Mouse (Mus musculus) lung, postnatal 36 days (tissue): ENCODE results near the gene Bbs2.

Experiments
- DNase-seq: peaks from one replicate; pipeline ENCODE4 v3.0.0; 2022; ENCODE audit warnings: mixed read lengths

Bbs2 gene

DNA sequence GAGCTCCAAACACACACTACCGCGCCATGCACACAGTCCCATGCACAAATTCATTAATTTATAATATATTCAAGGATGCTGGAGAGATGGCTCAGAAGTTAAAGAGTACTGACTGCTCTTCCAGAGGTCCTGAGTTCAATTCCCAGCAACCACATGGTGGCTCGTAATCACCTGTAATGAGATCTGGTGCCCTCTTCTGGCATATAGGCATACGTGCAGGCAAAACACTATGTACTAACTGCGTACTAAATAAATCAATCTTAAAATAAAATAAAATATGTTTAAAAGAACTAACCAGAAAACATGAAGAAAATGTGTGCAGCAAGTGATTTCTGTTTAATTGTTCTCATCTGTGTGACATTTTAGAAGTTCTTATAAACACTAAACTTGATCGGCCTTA is 4.4 kb downstream of the Bbs2 start:
- DNase-seq = no peak

GRCm38 (mm10) chr8:94092848-94093247 is 5.9 kb downstream of the Bbs2 start:
- no peak for DNase-seq

DNA sequence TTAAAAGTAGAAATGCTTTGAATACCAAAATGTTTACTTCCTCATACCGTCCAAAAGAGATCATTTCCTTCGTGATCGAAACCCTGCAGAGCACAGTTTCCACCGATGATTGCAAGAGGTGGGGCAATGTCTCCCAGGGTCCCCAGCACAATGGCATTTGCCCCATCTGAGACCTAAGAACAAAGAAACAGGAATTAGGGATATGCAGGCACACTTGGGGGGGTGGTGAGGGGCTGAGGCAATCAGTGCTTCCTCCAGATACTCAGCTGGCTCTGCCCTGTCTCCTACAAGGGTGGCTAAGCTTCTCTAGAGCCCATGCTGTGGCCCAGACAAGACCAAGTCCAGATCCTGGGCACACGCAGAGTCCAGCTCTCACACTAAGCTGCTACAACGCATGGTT is 9.0 kb downstream of the Bbs2 start:
- no peak for DNase-seq

- no peak for DNase-seq
These were observed 10.8 kb downstream of the Bbs2 start for GRCm38 (mm10) chr8:94087964-94088363.

DNA sequence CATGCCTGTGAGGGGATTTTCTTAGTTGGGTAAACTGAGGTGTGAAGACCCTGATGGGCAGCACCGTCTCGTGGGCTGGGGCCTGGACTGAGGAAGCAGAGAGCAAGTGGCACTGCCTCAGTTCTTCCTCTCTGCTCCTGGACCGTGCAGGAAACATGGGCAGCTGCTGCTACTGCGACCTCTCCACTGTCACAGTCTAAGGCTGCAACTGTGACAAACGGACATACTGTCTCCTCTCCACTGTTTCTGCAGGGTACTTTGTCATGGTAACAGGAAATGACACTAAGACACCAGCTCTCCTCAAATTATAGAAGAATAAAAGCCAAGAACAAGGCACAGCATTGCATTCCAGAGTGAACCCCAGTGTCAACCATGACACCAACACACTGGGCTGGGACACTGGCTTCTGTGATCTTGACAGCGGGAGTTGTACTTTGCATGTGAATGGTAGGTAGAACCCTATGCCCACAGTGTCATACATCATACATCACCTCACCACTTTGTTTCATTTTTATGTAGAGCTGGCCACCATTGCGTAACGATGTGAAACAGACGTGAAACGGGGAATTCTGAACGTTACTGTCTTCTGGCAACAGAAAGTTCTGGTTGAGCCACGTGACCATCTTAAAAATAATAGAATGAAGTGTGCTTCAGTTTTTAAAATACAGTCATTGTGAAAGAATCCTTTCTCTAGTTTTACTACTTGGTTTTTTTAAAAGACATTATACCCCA is 22.1 kb downstream of the Bbs2 start:
- no peak for DNase-seq

- no peak for DNase-seq
These were observed 29.9 kb downstream of the Bbs2 start for GRCm38 (mm10) chr8:94068793-94069192.

DNA sequence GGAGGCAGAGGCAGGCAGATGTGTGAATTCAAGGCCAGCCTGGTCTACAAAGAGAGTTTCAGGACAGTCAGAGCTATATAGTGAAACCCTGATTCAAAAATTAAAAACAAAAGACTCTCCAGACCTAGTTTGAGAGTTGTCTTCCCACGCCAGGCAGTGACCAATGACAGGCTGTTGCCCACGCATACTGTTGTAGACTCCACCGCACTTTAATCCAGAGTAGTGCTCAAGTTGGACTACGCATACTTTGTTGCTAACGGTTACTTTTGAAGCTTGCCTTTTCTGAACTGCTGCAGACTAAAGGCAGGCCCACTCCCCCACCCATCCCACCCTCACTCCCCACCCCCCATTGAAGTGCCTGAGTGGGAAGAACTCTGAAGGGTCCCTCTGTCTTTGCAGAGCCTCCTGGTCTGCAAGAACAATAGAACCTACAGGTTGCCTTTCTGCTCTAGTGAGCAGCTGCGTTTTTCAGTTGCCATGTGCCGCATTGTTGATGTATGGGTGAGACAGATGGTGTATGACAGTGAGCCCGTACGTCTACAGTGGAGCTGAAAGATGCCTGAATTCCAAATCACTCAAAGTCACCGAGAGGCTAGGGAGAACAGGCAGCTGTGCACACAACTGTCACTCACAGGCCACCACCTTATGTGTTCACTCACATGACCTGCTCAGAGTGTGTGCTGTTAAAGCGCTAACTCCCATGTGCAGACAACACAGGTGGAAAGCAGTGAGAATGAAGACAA is 32.4 kb downstream of the Bbs2 start:
- no peak for DNase-seq

DNA sequence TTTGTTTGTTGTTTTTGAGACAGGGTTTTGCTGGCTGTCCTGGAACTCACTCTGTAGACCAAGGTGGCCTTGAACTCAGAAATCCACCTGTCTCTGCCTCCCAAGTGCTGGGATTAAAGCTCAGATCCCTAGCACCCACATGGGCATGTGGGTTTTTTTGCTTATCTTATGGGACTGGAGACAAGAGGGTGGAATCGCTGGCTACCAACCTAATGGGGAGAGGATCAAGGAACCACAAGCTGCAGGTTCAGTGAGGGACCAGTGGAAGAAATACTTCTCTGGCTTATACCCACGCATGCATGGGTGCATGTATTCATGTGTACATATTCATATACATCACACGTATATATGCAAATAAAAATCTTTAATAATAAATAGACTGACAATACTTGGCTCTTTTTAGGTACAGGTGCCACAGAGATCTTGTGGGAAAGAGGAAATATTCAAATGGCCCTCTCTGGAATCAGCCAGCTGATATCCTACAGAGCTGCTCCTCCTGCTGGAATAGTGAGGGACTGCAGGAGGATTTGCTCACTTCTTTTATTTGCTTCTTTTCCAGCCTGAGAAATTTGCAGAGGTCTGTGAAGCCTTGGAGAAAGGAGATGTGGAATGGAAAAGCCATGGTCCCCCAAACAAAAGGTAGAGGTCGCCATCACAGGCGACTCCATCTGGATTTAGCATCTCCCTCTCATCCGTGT is 41.4 kb downstream of the Bbs2 start:
- DNase-seq = peak; percentile 72

- no peak for DNase-seq
These were observed 46.0 kb downstream of the Bbs2 start for GRCm38 (mm10) chr8:94052696-94053095.

GRCm38 (mm10) chr8:94047845-94048244 is 50.9 kb downstream of the Bbs2 start:
- DNase-seq = no peak

GRCm38 (mm10) chr8:94037806-94038205 is 60.9 kb downstream of the Bbs2 start:
- peak; percentile 40 for DNase-seq

DNA sequence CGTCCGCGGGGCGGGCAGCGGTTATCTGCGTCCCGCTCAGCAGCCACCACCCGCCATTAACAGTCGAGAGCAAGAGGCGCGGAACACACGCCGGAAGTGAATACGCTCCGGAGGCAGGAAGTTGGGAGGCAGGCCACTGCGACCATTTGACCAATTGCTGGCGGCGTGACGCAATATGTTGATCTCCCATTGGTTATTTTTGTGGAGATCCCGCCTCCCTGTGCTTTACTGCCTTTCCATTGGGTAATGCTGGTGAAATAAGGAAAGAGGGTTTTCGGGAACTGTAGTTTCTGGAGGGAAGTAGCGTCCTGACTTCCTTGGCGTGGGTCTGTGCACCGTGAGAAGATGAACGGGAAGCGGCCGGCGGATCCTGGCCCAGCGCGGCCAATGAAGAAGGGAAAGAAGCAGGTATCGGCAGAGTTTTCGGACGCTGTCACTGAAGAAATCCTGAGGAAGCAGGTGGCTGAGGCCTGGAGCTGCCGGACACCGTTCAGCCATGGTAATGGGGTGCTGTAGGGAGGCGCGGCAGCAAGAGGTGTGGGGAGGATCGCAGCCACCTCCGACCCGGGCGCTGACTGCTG is 61.7 kb downstream of the Bbs2 start, which contains the start of the genes Nudt21 and Ogfod1:
Nudt21 (minus strand) TSS at position 88 of the 581 bp plus-strand sequence.
Ogfod1 (plus strand) TSS at position 255 of the 581 bp plus-strand sequence.
- DNase-seq = peak; percentile 98

DNA sequence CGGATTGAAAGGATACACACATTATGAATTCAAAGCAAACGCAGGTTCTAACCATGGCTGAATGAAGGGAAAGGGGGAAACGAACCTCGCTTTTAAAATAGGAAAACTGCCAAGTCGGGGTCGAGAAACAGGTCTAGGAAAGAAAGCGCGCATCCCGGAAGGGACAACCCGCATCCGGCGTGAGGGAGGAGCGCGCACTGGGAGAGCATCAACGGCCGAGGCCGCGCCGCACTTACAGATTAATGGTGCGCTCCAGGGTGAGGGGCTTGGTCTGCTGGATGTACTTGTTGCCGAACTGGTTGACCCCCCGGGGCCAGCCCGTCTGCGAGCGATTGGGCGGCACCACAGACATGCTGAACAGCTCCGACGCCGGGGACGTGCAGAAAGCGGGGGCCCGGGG is 62.2 kb downstream of the Bbs2 start:
- DNase-seq = peak; percentile 63

DNA sequence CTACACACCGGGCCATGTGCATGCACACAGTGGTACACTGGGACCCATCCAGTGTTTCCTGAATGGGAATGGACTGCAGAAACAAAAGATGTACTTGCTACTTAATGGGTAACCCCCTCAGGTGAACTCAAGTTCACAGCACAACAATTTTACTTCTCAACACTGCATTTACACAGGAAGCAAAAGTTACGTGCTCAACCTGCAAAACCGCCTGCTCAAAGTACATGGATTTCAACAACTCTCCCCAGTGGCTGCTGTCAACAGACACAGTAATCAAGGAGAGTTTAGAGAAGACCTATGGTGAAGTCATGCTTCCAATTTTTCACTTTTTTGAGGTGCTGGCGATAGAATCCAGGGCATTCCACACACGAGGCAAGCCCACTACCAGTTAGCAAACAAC is 63.5 kb downstream of the Bbs2 start:
- DNase-seq = no peak

- no peak for DNase-seq
These were observed 65.1 kb downstream of the Bbs2 start for GRCm38 (mm10) chr8:94033601-94034000.

GRCm38 (mm10) chr8:94029701-94030100 is 69.0 kb downstream of the Bbs2 start:
- no peak for DNase-seq

DNA sequence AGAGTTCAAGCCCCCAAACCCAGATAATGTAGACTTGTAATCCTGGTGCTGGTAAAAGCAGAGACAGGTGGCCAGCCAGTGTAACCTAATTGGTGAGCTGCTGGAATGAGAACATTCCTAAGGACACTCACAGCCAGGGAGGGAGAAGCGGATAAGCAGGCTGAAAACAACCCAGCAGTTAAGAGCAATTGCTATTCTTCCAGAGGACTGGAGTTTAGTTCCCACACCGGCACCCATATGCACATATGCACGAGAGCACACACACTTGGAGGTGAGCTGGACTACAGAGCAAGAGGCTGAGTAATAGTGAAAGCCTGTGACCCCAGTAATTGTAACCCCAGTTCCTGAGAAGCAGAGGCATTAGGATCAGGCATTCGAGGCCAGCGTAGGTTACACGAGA is 74.8 kb downstream of the Bbs2 start:
- DNase-seq = no peak
